Mouse (Mus musculus): Measurements from ENCODE around the gene Osbpl3. TPM values are rescaled to one million over a fixed set of nuclear protein-coding genes. Genes with fewer than 3 reads are reported as not detected.

Osbpl3 gene
- polyA plus RNA-seq, 1 experiment from 2014 or later, result 6.2 TPM

DNA sequence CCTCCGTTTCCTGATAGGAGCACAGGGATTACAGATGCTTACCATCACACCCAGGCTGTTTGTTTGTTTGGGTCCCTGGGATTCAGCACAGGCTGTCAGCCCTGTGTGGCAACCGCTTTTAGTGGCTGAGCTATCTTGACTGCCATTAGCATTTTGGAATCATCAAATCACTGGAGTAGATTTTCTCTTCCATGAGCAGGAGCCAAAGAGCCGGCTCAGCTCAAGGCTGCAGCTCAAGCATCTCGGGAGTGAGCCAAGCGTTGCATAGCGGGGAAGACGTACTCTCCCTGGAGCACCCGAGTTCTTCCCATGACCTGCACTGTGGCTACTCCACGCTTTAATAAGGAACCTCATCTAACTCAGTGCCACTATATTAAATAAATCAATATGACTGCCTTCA lies 93.8 kb downstream of the Osbpl3 start:
- WGBS, result 78% methylated on average over 9 of the region's 9 CpGs
- no peak for ATAC-seq (replicated peaks)
- H3K9ac ChIP-seq, result no peak overlapping the region

DNA sequence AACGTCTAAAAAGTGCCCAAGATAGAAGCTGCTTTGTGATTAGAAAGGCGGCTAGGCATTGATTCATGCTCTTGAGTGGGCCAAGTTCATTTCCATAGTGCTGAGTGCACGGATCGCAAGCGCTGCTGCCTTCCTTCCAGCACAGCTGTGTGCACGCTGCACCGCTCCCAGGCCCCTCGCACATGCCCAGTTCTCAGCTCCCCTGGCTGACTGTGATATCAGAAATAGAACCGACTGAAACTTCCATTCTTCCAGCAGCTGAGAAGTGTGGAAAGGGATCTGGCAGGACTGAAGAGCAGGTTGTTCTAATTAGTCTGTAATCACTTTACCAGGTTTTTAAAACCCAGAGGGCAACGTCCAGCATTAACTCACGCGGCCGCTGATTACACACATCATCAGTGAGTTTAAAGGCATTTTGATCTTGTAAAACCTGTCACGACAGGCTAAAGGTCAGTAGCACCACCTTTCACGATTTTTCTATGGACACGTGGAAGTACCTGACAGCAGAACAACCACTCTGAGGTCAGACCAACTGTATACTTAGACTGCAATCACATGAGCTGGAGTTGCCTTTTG lies 97.8 kb downstream of the Osbpl3 start:
- no peak overlapping the region for H3K4me2 ChIP-seq
- no peaks in the 10 kb centered on the region for H3K9me3 ChIP-seq
- peaks cover 26% of the 10 kb centered on the region for H3K4me1 ChIP-seq
- WGBS, result 57% methylated on average over 16 of the region's 16 CpGs
- no peak for ATAC-seq (replicated peaks)
- no peak overlapping the region for H3K4me3 ChIP-seq
- no peak overlapping the region for H3K9ac ChIP-seq
- no peaks in the 10 kb centered on the region for H3K36me3 ChIP-seq (replicated peaks)
- H3K27me3 ChIP-seq (replicated peaks), result no peaks in the 10 kb centered on the region
- H3K27ac ChIP-seq, result no peak overlapping the region

More for the DNA sequence above, 93.8 kb downstream of the Osbpl3 start:
- Histone ChIP-seq H3K4me1 (peaks cover 7% of the 10 kb centered on the region; the same call in 1 of the 2 replicates), H3K27me3 (replicated peaks) (no peaks in the 10 kb centered on the region), H3K4me3 (no peak overlapping the region), H3K9me3 (no peaks in the 10 kb centered on the region), H3K27ac (no peak overlapping the region), H3K4me2 (no peak overlapping the region), H3K36me3 (replicated peaks) (no peaks in the 10 kb centered on the region)

DNA sequence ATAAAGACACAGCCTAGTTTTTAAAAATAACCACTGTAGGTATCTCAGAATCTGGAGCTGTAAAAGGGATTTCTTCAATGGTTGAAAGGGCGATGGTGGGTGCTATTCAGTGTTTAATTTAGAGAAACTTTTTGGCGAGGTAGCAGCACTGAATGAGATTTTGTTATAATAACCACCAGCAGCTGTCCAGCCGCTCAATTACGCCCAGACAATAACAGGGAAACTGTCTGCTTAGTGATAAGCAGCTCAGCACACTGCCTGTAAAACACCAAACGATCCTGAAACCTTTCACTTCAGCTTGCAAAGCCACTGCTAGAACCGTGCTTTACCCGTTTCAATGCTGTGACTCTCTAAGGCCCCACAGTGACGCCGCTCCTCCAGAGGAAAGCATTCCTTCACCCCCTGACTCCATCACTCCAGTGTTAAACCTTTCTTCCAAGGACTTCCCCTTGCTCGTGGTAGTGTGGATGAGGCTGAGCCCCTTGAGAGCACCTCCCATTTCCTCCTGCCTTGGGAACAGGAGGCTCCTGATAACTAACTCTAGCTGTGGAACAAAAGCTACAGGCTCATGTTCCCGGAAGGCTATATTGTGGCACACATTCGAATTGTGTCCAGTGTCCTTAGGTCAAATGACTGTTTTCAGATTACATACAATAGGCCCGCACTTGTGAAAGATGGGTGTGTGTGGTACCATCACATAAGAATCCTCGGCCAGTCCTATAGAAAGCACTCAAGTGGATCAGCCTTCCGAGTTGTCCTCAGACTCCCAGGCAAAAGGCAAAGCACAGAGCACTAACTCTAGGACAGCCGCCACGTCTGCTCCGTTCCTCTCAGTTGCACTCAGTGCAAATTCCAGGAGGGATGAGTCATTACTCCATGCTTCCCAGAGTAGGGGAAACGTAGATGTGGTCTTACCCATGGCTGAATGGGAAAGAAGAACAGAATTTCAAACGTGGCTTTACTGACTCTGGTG lies 101.0 kb downstream of the Osbpl3 start:
- H3K4me1 ChIP-seq, result peaks cover 26% of the 10 kb centered on the region
- WGBS, result 49% methylated on average over 20 of the region's 20 CpGs
- H3K36me3 ChIP-seq (replicated peaks), result no peaks in the 10 kb centered on the region
- 0 out of 2 replicates have a peak, but pooled peaks have one; percentile 40 for ATAC-seq (replicated peaks)
- peak overlapping the region; percentile 39 for H3K27ac ChIP-seq
- H3K9me3 ChIP-seq, result no peaks in the 10 kb centered on the region
- no peak overlapping the region for H3K4me3 ChIP-seq
- H3K9ac ChIP-seq, result no peak overlapping the region; the same call in 1 of the 2 replicates
- peak overlapping the region; percentile 9; the same call in 1 of the 2 replicates for H3K4me2 ChIP-seq
- no peaks in the 10 kb centered on the region for H3K27me3 ChIP-seq (replicated peaks)

DNA sequence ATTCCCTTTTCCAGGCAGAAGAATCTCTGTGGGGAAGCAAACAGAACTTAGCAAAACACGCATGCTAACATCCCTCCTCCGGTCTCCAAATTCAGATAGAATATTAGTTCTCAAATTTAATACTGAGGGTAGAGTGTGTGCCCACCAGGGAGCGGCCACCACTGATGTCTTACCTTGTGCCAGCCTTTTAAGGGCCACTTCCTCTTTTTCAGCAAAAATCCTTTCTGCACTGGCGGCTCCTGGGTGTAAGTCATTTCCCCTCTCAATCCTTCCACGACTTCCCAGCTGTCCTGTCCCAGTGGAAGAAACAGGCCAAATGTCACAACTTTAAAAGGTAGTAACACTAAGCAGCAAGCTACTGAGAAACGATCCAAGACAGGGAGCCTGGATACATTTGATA lies 103.2 kb downstream of the Osbpl3 start:
- no peak overlapping the region for H3K27ac ChIP-seq
- ATAC-seq (replicated peaks), result no peak
- 65% methylated on average over 6 of the region's 6 CpGs for WGBS

DNA sequence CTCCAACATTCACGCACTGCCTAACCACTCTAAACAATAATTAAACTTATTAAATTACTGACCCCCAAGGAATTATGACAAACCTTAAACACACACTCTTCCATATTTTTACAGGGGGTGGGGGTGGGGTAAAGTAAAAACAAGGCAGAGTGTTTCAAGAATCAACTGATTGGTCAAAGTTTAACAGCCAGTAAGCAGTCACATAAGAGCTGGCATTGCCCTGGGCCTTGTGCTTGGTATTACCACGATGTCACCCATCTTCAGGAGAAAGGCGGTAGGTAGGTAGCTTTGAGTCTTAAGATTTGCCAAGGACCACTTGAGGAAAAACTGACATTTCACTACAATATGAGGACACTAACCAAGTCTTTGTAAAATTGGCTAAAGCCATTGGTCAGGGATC lies 105.1 kb downstream of the Osbpl3 start:
- Histone ChIP-seq H3K36me3 (replicated peaks) (no peaks in the 10 kb centered on the region), H3K4me3 (no peak overlapping the region), H3K27ac (no peak overlapping the region), H3K9ac (no peak overlapping the region), H3K4me1 (peaks cover 16% of the 10 kb centered on the region), H3K4me2 (no peak overlapping the region), H3K9me3 (no peaks in the 10 kb centered on the region), H3K27me3 (replicated peaks) (no peaks in the 10 kb centered on the region)
- no peak for ATAC-seq (replicated peaks)
- WGBS, result 97% methylated on average over 3 of the region's 3 CpGs

More for the DNA sequence above, 103.2 kb downstream of the Osbpl3 start:
- peaks cover 20% of the 10 kb centered on the region for H3K4me1 ChIP-seq
- H3K4me3 ChIP-seq, result no peak overlapping the region
- no peak overlapping the region for H3K4me2 ChIP-seq
- H3K9ac ChIP-seq, result no peak overlapping the region
- no peaks in the 10 kb centered on the region for H3K36me3 ChIP-seq (replicated peaks)
- no peaks in the 10 kb centered on the region for H3K9me3 ChIP-seq
- H3K27me3 ChIP-seq (replicated peaks), result no peaks in the 10 kb centered on the region

DNA sequence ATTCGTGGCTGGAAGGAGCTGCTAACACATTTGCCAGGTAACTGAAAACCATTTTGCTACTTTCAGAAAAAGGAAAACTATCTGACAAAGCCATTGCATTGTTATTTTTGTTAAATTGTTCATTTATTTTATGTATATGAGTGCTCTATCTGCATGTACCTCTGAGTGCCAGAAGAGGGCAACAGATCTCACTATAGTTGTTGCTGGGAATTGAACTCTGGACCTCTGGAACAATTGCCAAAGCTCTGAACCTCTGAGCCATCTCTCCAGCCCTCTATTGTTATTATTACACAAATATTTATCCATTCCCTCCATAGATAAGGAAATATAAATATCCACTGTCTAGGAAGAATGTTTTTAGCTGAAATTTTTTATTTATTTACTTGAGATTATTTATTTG lies 107.4 kb downstream of the Osbpl3 start:
- H3K4me3 ChIP-seq, result no peak overlapping the region
- no peaks in the 10 kb centered on the region for H3K27me3 ChIP-seq (replicated peaks)

DNA sequence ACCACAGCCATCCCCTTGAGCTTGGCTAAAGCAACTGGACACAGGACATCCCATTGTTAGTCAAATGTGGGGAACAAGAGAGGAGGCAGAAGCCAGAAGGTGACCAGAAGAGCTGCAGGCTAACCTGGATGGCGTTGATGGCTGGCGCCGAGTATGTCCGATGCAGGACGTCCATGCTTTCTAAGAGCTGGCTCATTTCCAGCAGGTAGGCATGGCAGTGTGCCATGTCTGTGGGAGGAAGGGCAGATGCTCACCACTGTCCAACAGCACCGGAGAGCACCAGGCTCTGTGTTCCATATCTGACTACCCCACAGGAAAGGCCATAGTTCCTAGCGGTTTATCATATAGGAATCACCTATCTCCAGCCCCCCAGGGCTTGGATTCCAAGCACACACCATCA lies 109.8 kb downstream of the Osbpl3 start:
- Histone ChIP-seq H3K9me3 (no peaks in the 10 kb centered on the region), H3K4me1 (no peaks in the 10 kb centered on the region), H3K27me3 (replicated peaks) (no peaks in the 10 kb centered on the region), H3K27ac (no peak overlapping the region), H3K9ac (no peak overlapping the region), H3K36me3 (replicated peaks) (no peaks in the 10 kb centered on the region), H3K4me3 (no peak overlapping the region), H3K4me2 (no peak overlapping the region)
- WGBS, result 89% methylated on average over 7 of the region's 7 CpGs
- no peak for ATAC-seq (replicated peaks)

More for the DNA sequence above, 107.4 kb downstream of the Osbpl3 start:
- H3K4me1 ChIP-seq, result no peaks in the 10 kb centered on the region
- no peak overlapping the region for H3K9ac ChIP-seq
- H3K36me3 ChIP-seq (replicated peaks), result no peaks in the 10 kb centered on the region
- ATAC-seq (replicated peaks), result no peak
- H3K4me2 ChIP-seq, result no peak overlapping the region
- H3K27ac ChIP-seq, result no peak overlapping the region
- WGBS, result 91% methylated on average over 1 of the region's 1 CpGs
- no peaks in the 10 kb centered on the region for H3K9me3 ChIP-seq

DNA sequence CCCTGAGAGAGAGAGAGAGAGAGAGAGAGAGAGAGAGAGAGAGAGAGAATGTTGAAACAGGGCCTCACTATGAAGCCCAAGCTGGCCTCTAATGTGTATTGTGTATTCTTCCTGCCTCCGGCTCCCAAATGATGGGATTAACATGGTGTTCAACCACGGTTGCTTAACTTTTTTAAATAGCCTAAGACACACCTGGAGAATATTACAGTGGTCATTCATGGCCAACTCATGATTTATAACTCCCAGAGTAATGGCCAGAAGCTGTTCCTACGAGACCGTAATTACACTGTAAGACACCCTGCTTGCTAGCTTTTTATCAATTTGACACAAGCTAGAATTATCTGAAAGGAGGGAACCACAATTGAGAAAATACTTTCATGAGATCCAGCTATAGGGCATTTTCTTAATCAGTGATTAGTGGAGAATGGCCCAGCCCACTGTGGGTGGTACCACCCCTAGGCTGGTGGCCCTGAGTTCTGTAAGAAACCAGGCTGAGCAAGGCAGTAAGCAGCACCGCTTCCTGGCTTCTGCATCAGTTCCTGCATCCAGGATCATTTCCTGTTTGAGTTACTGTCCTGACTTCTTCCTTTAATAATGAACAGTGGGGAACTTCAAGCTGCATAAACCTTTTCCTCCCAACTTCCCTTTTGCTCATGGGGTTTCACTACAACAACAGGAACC lies 115.6 kb downstream of the Osbpl3 start:
- no peaks in the 10 kb centered on the region for H3K9me3 ChIP-seq
- H3K4me3 ChIP-seq, result no peak overlapping the region
- 78% methylated on average over 5 of the region's 5 CpGs for WGBS
- H3K27ac ChIP-seq, result no peak overlapping the region
- no peak overlapping the region for H3K4me2 ChIP-seq
- H3K27me3 ChIP-seq (replicated peaks), result no peaks in the 10 kb centered on the region
- H3K4me1 ChIP-seq, result no peaks in the 10 kb centered on the region
- no peak for ATAC-seq (replicated peaks)
- no peaks in the 10 kb centered on the region for H3K36me3 ChIP-seq (replicated peaks)
- H3K9ac ChIP-seq, result no peak overlapping the region

DNA sequence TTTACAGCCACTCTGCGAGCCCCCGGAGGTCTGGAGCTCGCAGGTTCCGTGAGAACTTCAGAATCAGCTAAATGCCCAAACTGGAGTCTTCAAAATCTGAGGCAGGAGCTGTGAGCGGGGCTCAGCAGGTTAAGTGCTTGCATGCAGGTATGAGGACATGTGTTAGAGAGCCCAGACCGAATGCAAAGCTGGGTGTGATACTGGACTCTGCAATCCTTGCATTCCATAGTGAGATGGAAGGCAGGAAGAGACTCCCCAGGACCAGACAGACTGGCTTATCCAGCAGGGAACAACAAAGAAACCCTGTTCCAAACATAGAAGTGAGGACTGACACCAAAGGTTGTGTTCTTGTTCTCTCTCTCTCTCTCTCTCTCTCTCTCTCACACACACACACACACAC lies 118.6 kb downstream of the Osbpl3 start:
- no peak overlapping the region for H3K4me3 ChIP-seq
- no peak for ATAC-seq (replicated peaks)
- H3K9me3 ChIP-seq, result no peaks in the 10 kb centered on the region
- no peaks in the 10 kb centered on the region for H3K4me1 ChIP-seq
- no peak overlapping the region for H3K27ac ChIP-seq
- WGBS, result 89% methylated on average over 6 of the region's 6 CpGs
- H3K36me3 ChIP-seq (replicated peaks), result no peaks in the 10 kb centered on the region
- no peaks in the 10 kb centered on the region for H3K27me3 ChIP-seq (replicated peaks)
- H3K4me2 ChIP-seq, result no peak overlapping the region
- H3K9ac ChIP-seq, result no peak overlapping the region

DNA sequence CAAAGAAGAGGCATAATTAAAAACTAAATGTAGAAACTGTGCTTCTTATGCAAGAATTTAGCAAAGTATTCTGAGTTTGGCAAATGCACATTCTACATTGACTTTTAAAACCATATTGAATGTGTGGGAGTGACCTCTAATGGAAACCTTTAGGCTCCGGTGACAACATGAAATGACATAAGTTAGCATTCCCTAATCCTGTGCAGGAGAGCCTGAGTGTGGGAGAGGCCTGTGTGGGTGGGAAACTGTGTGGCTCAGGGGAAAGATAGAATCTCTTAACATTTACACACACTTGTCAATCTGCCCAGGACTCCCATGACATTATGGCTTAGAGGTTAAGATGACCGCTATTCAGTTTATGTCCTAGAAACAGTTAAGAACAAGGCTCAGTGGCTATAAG lies 119.6 kb downstream of the Osbpl3 start:
- H3K27ac ChIP-seq, result no peak overlapping the region
- no peak for ATAC-seq (replicated peaks)
- no peaks in the 10 kb centered on the region for H3K4me1 ChIP-seq
- no peak overlapping the region for H3K9ac ChIP-seq
- H3K4me3 ChIP-seq, result no peak overlapping the region
- 91% methylated on average over 2 of the region's 2 CpGs for WGBS
- H3K9me3 ChIP-seq, result no peaks in the 10 kb centered on the region
- H3K27me3 ChIP-seq (replicated peaks), result no peaks in the 10 kb centered on the region
- H3K36me3 ChIP-seq (replicated peaks), result no peaks in the 10 kb centered on the region
- H3K4me2 ChIP-seq, result no peak overlapping the region

DNA sequence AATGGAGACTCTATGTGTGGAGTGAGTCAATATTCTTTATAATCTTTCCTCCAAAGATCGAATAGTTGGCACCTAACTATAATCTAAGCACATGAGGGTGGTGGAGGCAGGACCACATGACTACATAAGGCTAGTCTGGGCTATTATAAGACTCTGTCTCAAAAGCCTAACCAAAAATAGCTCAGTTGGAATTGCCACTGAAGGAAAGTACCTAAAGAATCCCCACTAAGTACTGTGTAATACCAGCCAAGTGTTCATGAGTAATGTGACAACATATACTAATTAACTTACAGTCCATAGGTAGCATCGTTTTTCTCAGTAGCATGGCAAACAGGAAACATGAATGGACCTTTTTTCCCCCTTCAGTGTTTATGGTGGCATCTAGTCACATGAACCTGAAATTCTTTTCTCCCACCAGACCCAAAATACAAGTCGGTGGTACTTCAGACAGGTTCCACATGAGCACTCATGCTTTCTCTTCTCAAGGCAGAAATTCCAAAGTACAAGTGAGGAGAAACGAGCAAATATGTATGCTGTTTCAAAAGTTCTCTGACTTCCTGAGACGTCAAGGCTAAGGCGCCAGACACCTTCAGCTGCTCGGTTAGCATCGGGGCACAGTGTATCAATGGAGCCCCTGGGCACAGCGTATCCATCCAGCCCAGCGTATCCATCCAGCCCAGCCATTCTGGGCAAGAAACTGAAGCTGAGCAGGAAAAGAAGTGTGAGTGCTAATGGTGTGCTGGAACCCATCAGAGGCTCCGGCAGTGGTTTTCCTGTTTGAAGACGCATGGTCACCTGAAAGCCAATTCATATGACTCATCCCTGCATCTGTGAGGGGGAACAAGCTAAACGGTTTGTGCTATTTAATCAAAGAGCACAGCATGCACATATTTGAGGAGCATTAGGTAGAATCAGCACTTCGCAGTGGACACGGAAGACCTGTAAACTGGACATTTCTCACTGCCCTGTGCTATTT lies 120.9 kb downstream of the Osbpl3 start:
- 89% methylated on average over 15 of the region's 15 CpGs for WGBS
- H3K27me3 ChIP-seq (replicated peaks), result no peaks in the 10 kb centered on the region
- H3K9ac ChIP-seq, result no peak overlapping the region
- no peak for ATAC-seq (replicated peaks)
- no peaks in the 10 kb centered on the region for H3K4me1 ChIP-seq
- no peak overlapping the region for H3K4me2 ChIP-seq
- no peaks in the 10 kb centered on the region for H3K36me3 ChIP-seq (replicated peaks)
- H3K9me3 ChIP-seq, result no peaks in the 10 kb centered on the region
- no peak overlapping the region for H3K27ac ChIP-seq
- H3K4me3 ChIP-seq, result no peak overlapping the region
